ENCODE assay signal across 28 mouse cellular contexts in genomic region chr15:82435011-82435410, GRCm38 (mm10). TPM values are rescaled to one million over a fixed set of nuclear protein-coding genes. Genes with fewer than 3 reads are reported as not detected.
A peak's percentile ranks its signal among the peaks of the same experiment; 100 is the strongest.
DNase-seq lines count a peak whose midpoint lies in the region; ATAC-seq and TF ChIP-seq lines count a peak whose summit lies in the region.
"Had no signal": no experiment of that assay in that cellular context is flagged by ENCODE, and none has a peak within 500 bp of the region (broad histone marks: within the 10 kb centered on the region; RNA-seq: fewer than 3 reads in every experiment).

No protein-coding gene starts in this region.

- no peak overlapping the region for H3K4me3 ChIP-seq in liver, adult 2 months (ENCODE audit: insufficient read depth, low read depth, low read length)
- no peak overlapping the region for H3K4me3 ChIP-seq in liver, embryonic 11.5 days (ENCODE audit: low read depth, low read length)
- H3K4me3 ChIP-seq: embryonic facial prominence, embryonic 10.5 days; embryonic facial prominence, embryonic 12.5 days; forebrain, embryonic 13.5 days; forebrain, embryonic 15.5 days had no signal

- 0 out of 2 replicates have a peak, but pooled peaks cover 3% of the 10 kb centered on the region for H3K9me3 ChIP-seq in liver, embryonic 11.5 days (ENCODE audit: control insufficient read depth, low read length)

- DNase-seq in heart, adult 18-20 months, result peak; percentile 12 to 20
- no peak for DNase-seq in heart, postnatal 25 days (ENCODE audit: low spot score)
- DNase-seq in liver, adult 2 months (ENCODE audit: extremely low read depth, low read depth, low spot score), result no peak
- DNase-seq in liver, embryonic 11.5 days (ENCODE audit: low spot score), result no peak
- peak; percentile 20 for DNase-seq in lung, postnatal 10 days
- no peak for DNase-seq in lung, adult 18-20 months
- peak; percentile 32 for DNase-seq in ZHBTc4 (ENCODE audit: low read depth, low spot score)
- DNase-seq in frontal cortex, postnatal 14 days (ENCODE audit: low spot score in 2 of 2), result no peak
- DNase-seq: adrenal gland, adult 8-10 months; adrenal gland, postnatal 14 days; adrenal gland, postnatal 36 days; cerebellum, adult 11-12 months; cerebellum, adult 2 months; cerebellum, adult 9-10 months; cerebellum, postnatal 10 days; cerebellum, postnatal 25 days had no signal

- H3K4me2 ChIP-seq in liver, embryonic 11.5 days, result no peak overlapping the region
- H3K4me2 ChIP-seq: embryonic facial prominence, embryonic 12.5 days; forebrain, embryonic 13.5 days; forebrain, embryonic 15.5 days had no signal

- intact Hi-C loops in heart, postnatal 25 days (cut with DNase I), result no loop called here

- H3K36me3 ChIP-seq in liver, adult 2 months (ENCODE audit: control insufficient read depth, insufficient read depth, low read length), result no peaks in the 10 kb centered on the region
- H3K36me3 ChIP-seq in liver, embryonic 11.5 days (ENCODE audit: control insufficient read depth, insufficient read depth, low read length), result no peaks in the 10 kb centered on the region
- H3K36me3 ChIP-seq: embryonic facial prominence, embryonic 10.5 days; embryonic facial prominence, embryonic 12.5 days; forebrain, embryonic 15.5 days had no signal

- no peak for TF ChIP-seq POLR2A in liver, adult 2 months (IDR thresholded peaks at IDR 0.05; ENCODE audit: extremely low read depth, insufficient read depth, low read length)

- peak overlapping the region; percentile 79 for H3K27ac ChIP-seq in liver, adult 2 months (replicated peaks; ENCODE audit: insufficient read depth, low read depth, low read length)
- H3K27ac ChIP-seq in liver, embryonic 11.5 days (ENCODE audit: low read depth, low read length), result no peak overlapping the region
- H3K27ac ChIP-seq: embryonic facial prominence, embryonic 10.5 days; embryonic facial prominence, embryonic 12.5 days; forebrain, embryonic 13.5 days; forebrain, embryonic 15.5 days had no signal

- TF ChIP-seq CTCF in liver, adult 2 months (IDR thresholded peaks at IDR 0.05; ENCODE audit: low read depth, low read length), result no peak

- peaks cover 20% of the 10 kb centered on the region for H3K4me1 ChIP-seq in liver, adult 2 months (ENCODE audit: control insufficient read depth, insufficient read depth, low read length)
- H3K4me1 ChIP-seq in liver, embryonic 11.5 days (replicated peaks; ENCODE audit: control insufficient read depth, insufficient read depth, low read length), result no peaks in the 10 kb centered on the region
- H3K4me1 ChIP-seq: embryonic facial prominence, embryonic 10.5 days; embryonic facial prominence, embryonic 12.5 days; forebrain, embryonic 13.5 days; forebrain, embryonic 15.5 days had no signal

- 40% methylated on average over 3 of the region's 3 CpGs for WGBS in liver, adult 2 months
- WGBS in liver, embryonic 11.5 days, result 79% methylated on average over 3 of the region's 3 CpGs

- no peaks in the 10 kb centered on the region for H3K79me2 ChIP-seq in liver, adult 2 months (ENCODE audit: control insufficient read depth, insufficient read depth, low read length)

- ATAC-seq in liver, embryonic 11.5 days (replicated peaks; ENCODE audit: low FRiP score), result no peak
- ATAC-seq: activated CD4-positive, CD25-positive, alpha-beta regulatory T cell, adult 4 months; forebrain, embryonic 13.5 days; forebrain, embryonic 15.5 days had no signal

- H3K9ac ChIP-seq in liver, adult 2 months (ENCODE audit: low read depth, low read length), result peak overlapping the region; percentile 14; the same call in 1 of the 2 replicates
- H3K9ac ChIP-seq in liver, embryonic 11.5 days (ENCODE audit: low read depth, low read length), result no peak overlapping the region
- H3K9ac ChIP-seq: embryonic facial prominence, embryonic 12.5 days; forebrain, embryonic 13.5 days; forebrain, embryonic 15.5 days had no signal

- no peaks in the 10 kb centered on the region for H3K27me3 ChIP-seq in liver, adult 2 months (ENCODE audit: control insufficient read depth, insufficient read depth, low read length)
- no peaks in the 10 kb centered on the region for H3K27me3 ChIP-seq in liver, embryonic 11.5 days (replicated peaks; ENCODE audit: control insufficient read depth, insufficient read depth, low read length)
- H3K27me3 ChIP-seq: embryonic facial prominence, embryonic 12.5 days; forebrain, embryonic 13.5 days; forebrain, embryonic 15.5 days had no signal

RNA-seq across cellular contexts. Expression of gene Cyp2d9, which starts 1.8 kb away (rescaled TPM):
- total RNA-seq in heart, adult 18-20 months (2021), result not detected
- total RNA-seq in heart, postnatal 25 days (2021), result not detected
- 46.2 and 99.8 TPM in 2 replicates for total RNA-seq in liver, adult 2 months (2014; rRNA removed)
- 103 and 162 TPM in 2 replicates for polyA plus RNA-seq in liver, adult 2 months (2012; rRNA removed)
- 0.32 and 0.55 TPM in 2 replicates for polyA plus RNA-seq in liver, embryonic 11.5 days (2014; fragmentation: Nextera tagmentation; extraction: Ambion mirVana)
- total RNA-seq: adrenal gland, adult 18-20 months; ES-E14; MEL had no signal
- polyA plus RNA-seq: activated CD4-positive, CD25-positive, alpha-beta regulatory T cell, adult 4 months; C2C12; cerebellum, adult 2 months; cortical plate, adult 2 months; embryonic facial prominence, embryonic 10.5 days; embryonic facial prominence, embryonic 12.5 days; embryonic facial prominence, embryonic 14.5 days; forebrain, embryonic 11.5 days; forebrain, embryonic 13.5 days; forebrain, embryonic 15.5 days had no signal

RNA-seq across cellular contexts. Expression of gene Cyp2d10, which starts 28.0 kb away (rescaled TPM):
- not detected for total RNA-seq in heart, adult 18-20 months (2021)
- total RNA-seq in heart, postnatal 25 days (2021), result not detected
- 729 and 912 TPM in 2 replicates for total RNA-seq in liver, adult 2 months (2014; rRNA removed)
- 1,682 and 1,823 TPM in 2 replicates for polyA plus RNA-seq in liver, adult 2 months (2012; rRNA removed)
- 8.2 and 10.3 TPM in 2 replicates for polyA plus RNA-seq in liver, embryonic 11.5 days (2014; fragmentation: Nextera tagmentation; extraction: Ambion mirVana)
- total RNA-seq: adrenal gland, adult 18-20 months; ES-E14; MEL had no signal
- polyA plus RNA-seq: activated CD4-positive, CD25-positive, alpha-beta regulatory T cell, adult 4 months; C2C12; cerebellum, adult 2 months; cortical plate, adult 2 months; embryonic facial prominence, embryonic 10.5 days; embryonic facial prominence, embryonic 12.5 days; embryonic facial prominence, embryonic 14.5 days; forebrain, embryonic 11.5 days; forebrain, embryonic 13.5 days; forebrain, embryonic 15.5 days had no signal

RNA-seq across cellular contexts. Expression of gene Cyp2d11, which starts 41.2 kb away (rescaled TPM):
- not detected for total RNA-seq in heart, adult 18-20 months (2021)
- under 1 TPM; 0.21 to 0.22 TPM for total RNA-seq in heart, postnatal 25 days (2021)
- 0.46 and 0.54 TPM in 2 replicates for total RNA-seq in liver, adult 2 months (2014; rRNA removed)
- 0.32 and 0.91 TPM in 2 replicates for polyA plus RNA-seq in liver, adult 2 months (2012; rRNA removed)
- not detected in 2 replicates for polyA plus RNA-seq in liver, embryonic 11.5 days (2014; fragmentation: Nextera tagmentation; extraction: Ambion mirVana)
- total RNA-seq: adrenal gland, postnatal 14 days; adrenal gland, postnatal 36 days; ES-E14; MEL had no signal
- polyA plus RNA-seq: activated CD4-positive, CD25-positive, alpha-beta regulatory T cell, adult 4 months; C2C12; cerebellum, adult 2 months; cortical plate, adult 2 months; embryonic facial prominence, embryonic 10.5 days; embryonic facial prominence, embryonic 12.5 days; embryonic facial prominence, embryonic 14.5 days; forebrain, embryonic 11.5 days; forebrain, embryonic 13.5 days; forebrain, embryonic 15.5 days had no signal

RNA-seq across cellular contexts. Expression of gene Cyp2d22, which starts 55.0 kb away (rescaled TPM):
- total RNA-seq in heart, adult 18-20 months (2021), result 10 to 100 TPM; 25.8 to 30.1 TPM
- 10 to 100 TPM; 21.5 to 25.4 TPM for total RNA-seq in heart, postnatal 25 days (2021)
- 83.3 and 105 TPM in 2 replicates for total RNA-seq in liver, adult 2 months (2014; rRNA removed)
- polyA plus RNA-seq in liver, adult 2 months (2012; rRNA removed), result 316 and 337 TPM in 2 replicates
- 6.8 and 7.0 TPM in 2 replicates for polyA plus RNA-seq in liver, embryonic 11.5 days (2014; fragmentation: Nextera tagmentation; extraction: Ambion mirVana)
- total RNA-seq: MEL had no signal

Comparison
In these comparisons a context has a peak if more than half of its experiments do, and no peak if none do; other contexts are left out.
1. DNase-seq: peak in heart, adult 18-20 months (2 of 2), lung, postnatal 10 days (single experiment) and ZHBTc4 (single experiment); none in heart, postnatal 25 days (single experiment), liver, adult 2 months (single experiment), liver, embryonic 11.5 days (single experiment), lung, adult 18-20 months (0 of 2) and frontal cortex, postnatal 14 days (0 of 2).
2. RNA of gene Cyp2d9, which starts 1.8 kb away (total RNA-seq): 46.2 to 99.8 TPM in liver, adult 2 months; not detected in heart, postnatal 25 days and not detected in heart, adult 18-20 months; every median in the first group is over 10 times any median in the second.
3. RNA of gene Cyp2d10, which starts 28.0 kb away (total RNA-seq): 729 to 912 TPM in liver, adult 2 months; not detected in heart, postnatal 25 days and not detected in heart, adult 18-20 months; every median in the first group is over 100 times any median in the second.